Mouse (Mus musculus): ENCODE measurements around the gene Pfkfb2.

GRCm38 (mm10) chr1:130734452-130734851 lies 5.4 kb upstream of the Pfkfb2 start:
- TF ChIP-seq CTCF (IDR thresholded peaks at IDR 0.05; ENCODE audit: control insufficient read depth, insufficient read depth, insufficient read length) (no peak), USF1 (IDR thresholded peaks at IDR 0.05; ENCODE audit: low read depth) (no peak), MAX (IDR thresholded peaks at IDR 0.05) (no peak), CEBPB (IDR thresholded peaks at IDR 0.05; ENCODE audit: low read depth) (no peak), MYOG (IDR thresholded peaks at IDR 0.05; ENCODE audit: control insufficient read depth, extremely low read depth, insufficient read length) (no peak), MYOD1 (IDR thresholded peaks at IDR 0.05; ENCODE audit: control insufficient read depth, insufficient read length, low read depth) (no peak), FOSL1 (IDR thresholded peaks at IDR 0.05; ENCODE audit: insufficient read depth, low read length, poor library complexity, severe bottlenecking) (no peak)

Measured in C2C12 (cell line).